Mouse (Mus musculus): ENCODE measurements around the gene Olfr250.
"Not testable (repeated sequence)": the region's sequence is repeated elsewhere in the genome, so short reads cannot be mapped to it uniquely, and the experiment has no call there.

Olfr250 gene

DNA sequence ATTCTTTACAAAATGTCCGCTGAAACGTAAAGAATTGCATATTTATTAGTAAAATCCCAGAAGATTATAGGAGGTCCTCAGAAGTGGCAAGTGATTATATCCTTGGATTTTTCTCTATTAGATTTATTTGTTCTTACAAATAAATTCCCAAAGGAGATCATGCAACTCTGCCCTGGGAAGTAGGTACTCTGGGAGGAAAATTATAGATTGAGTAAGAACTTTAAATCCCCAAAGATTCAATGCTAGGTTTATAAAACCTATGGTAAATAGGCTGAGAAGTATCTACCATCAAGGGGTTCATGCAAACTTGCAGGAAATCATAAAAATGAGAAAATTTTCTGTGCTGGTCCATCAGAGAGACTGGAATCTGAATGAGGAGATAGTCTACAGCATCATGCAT, at the start of gene Olfr250:
Gene Olfr250, plus strand, starts transcription at position 301 of the 400 bp plus-strand sequence.
- DNase-seq (ENCODE audit: low spot score): no peak

DNA sequence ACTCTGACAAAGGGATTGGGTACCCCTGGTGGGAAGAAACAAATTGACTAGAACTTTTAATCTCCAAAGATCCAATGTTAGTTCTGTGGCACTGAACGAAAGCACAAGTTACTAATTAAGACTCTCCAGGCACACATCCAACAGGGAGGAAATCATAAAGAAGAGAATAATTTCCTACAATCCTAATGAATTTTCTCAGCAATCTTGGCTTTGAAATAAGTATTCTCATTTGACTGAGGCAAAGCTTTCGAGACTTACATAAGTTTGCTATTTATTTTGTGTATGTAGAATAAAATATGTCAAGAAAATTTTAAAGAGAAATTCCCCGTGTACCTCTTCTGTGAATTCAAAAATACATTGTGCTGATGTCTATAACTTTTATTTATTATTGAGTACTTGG, 37.9 kb upstream of the Olfr250 start, which contains the start of gene Olfr25:
Gene Olfr25, plus strand, starts transcription at position 301 of the 400 bp plus-strand sequence.
- no peak for DNase-seq (ENCODE audit: low spot score)

DNA sequence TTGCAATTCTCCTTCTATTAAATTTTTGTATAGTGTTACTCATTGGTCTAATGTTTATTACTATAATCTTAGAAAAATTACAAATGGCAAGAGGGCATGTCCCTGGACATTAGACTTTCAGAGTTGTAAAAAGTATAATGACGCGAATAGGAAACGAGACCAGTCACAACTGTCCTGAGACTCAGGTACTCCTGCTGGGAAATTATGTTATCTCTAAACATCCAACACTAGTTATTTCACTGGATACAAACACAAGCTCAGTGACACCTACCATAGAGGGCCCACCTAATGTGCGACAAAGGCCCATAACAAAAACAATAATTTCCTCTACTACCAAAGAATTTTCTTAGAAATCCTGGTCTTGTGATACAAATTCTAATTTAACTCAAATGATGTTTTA, 18.6 kb upstream of the Olfr250 start, which contains the start of gene Olfr898:
Gene Olfr898, plus strand, starts transcription at position 301 of the 400 bp plus-strand sequence.
- no peak for DNase-seq (ENCODE audit: low spot score)

- no peak for DNase-seq (ENCODE audit: low spot score)
Observed at GRCm38 (mm10) chr9:38376786-38377185, 10.1 kb downstream of the Olfr250 start, which contains the start of gene Olfr251. Olfr251 (plus strand) TSS chr9:38377086.

DNA sequence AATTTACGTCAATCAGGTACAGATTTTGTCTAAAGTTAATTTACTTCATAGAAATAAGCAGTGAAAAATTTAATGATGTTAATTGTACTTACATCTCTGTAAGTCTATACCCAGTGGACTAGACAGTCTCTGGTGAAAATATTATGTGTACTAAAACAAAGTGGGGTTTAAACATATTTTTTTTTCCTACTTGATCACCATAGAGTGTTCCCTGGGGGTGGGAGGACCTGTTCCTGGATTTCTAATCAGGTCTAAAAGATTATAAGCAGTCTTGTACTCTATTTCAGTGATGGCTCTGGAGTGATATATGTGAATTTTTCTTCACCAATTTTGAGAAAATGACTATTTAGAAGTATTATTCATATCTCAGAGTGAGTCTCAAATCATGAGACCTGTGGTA, 34.7 kb downstream of the Olfr250 start, which contains the start of gene Olfr147:
Gene Olfr147, plus strand, starts transcription at position 301 of the 400 bp plus-strand sequence.
- DNase-seq (ENCODE audit: low spot score): no peak

DNA sequence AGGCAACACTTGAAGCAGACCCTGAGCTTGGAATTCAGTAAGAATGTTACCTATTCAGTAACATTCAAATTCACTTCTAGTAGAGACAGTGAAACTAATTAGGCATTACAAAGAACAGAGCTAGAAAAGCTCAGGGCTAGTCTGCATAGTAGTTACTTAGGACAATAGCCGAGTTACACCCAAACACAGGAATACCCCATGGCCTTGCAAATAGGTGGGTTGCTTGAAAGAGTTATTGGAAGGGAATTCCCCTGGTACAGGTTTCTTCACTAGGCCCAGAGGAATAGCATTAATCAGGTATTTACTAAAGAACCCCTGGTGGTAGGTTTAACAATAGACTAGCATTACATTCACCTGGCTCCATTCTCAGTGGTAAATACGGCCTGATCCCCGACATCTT, 40.8 kb downstream of the Olfr250 start:
- not testable (repeated sequence) for DNase-seq (ENCODE audit: low spot score)

GRCm38 (mm10) chr9:38413502-38413901, 46.8 kb downstream of the Olfr250 start:
- DNase-seq (ENCODE audit: low spot score): not testable (repeated sequence)
